Mouse (Mus musculus): ENCODE results near the gene Alox12e.

DNA sequence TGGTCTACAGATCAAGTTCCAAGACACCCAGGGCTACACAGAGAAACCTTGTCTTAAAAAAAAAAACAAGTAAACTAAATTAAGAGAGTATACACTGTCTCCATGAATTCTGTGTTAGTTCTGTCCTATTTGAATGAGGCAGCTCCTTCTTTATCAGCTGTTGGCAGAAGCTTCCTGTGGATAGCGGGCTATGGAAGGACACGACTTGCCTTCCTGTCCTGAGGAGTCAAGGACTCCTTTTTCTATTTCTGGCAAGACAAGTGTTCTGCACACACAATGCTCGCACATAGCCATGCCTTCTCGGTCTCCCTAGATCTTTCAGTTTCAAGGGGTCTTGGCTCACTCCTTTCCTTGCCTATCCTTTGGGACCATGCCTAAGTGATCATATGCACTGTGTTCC lies 20.1 kb downstream of the Alox12e start:
- no peak for TF ChIP-seq CTCF (conservative IDR thresholded peaks at IDR 0.05; ENCODE audit: insufficient read depth, insufficient read length, low read depth, low read length)
- TF ChIP-seq POLR2A (IDR thresholded peaks at IDR 0.05; ENCODE audit: low read depth, low read length) = no peak
